Mouse (Mus musculus): Measurements from ENCODE around the gene Thegl.
A peak's percentile ranks its signal among the peaks of the same experiment; 100 is the strongest.

The Thegl gene

DNA sequence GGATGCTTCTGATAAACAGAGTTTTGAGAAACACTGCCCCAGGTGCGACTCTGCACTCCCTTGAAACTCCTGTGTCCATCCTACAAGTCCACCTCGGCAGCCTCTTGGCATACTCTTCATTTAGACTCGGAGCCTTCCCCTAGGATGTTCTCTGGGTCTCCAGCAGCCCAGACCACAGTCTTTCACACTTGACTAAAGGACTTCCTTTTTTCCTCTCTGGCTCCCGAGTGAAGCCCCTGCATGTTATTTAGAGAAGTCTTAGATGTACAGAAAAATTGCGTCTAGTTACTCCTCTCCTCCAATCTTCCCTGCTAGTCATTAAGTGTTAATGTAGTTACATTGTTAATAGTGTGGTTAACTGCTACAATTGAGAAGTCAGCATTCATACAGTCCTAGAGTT, 28.5 kb downstream of the Thegl start:
- no peak for DNase-seq (ENCODE audit: extremely low read depth, insufficient read length, low spot score)

DNA sequence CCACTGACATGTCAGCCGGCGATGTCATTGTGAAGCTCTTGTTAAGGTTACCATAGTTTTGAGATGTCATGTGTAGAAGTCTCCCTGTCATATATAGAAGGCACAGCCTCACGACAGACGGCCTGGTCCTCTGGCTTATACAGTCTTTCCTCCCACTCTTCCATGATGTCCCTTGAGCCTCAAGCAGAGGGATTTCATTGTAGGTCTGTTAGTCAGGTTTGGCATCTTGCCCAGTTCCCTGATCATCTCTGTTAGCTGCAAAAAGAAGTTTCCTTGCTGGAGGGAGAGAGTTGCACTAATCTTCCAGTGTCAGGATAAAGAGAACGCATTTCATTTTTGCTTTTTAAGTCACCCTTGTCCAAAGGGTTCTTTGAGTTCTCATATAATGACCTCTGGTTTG, 36.8 kb downstream of the Thegl start:
- DNase-seq (ENCODE audit: extremely low read depth, insufficient read length, low spot score), result no peak

- no peak for DNase-seq (ENCODE audit: extremely low read depth, insufficient read length, low spot score)
Measured at GRCm38 (mm10) chr5:77056881-77057440, 41.1 kb downstream of the Thegl start.

DNA sequence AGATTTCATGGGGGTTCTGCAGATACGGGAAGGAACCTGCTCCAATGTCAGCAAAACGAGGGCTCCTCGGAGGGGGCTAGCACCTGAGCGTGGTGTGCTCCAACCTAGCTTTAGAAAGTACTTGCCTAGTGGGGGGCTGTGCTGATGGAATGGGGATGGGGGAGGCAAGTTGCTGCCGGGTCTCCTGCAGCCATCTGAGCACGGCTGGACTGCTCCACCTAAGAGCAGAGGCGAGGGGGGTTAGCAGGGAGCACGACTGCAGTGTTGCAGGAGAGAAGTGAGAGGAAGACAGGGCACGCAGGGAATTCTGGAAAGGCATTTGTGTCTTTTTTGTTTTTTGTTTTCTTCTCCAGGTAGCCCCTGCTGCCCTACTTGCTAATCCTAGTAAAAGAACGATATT, 44.5 kb downstream of the Thegl start:
- DNase-seq (ENCODE audit: extremely low read depth, insufficient read length, low spot score), result no peak

GRCm38 (mm10) chr5:77061372-77062038, 45.7 kb downstream of the Thegl start:
- DNase-seq (ENCODE audit: extremely low read depth, insufficient read length, low spot score), result no peak

- DNase-seq (ENCODE audit: extremely low read depth, insufficient read length, low spot score), result no peak
Measured at GRCm38 (mm10) chr5:77067321-77067720, 51.5 kb downstream of the Thegl start.

DNA sequence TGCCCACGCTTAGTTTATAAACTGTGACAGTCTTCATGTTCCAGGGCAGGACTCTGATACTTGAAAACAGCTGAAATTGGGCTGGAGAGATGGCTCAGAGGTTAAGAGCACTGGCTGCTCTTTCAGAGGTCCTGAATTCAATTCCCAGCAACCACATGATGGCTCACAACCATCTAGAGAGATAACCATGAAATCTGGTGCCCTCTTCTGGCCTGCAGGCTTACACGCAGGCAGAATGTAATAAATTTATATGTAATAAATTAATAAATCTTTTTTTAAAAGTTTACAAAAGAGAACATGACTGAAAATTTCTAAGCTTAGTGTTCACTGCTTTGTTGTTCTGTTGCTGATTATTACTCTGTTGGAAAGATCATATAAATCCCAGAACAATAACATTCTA, 55.2 kb downstream of the Thegl start:
- DNase-seq (ENCODE audit: extremely low read depth, insufficient read length, low spot score), result no peak

GRCm38 (mm10) chr5:77071626-77072025, 55.8 kb downstream of the Thegl start:
- DNase-seq (ENCODE audit: extremely low read depth, insufficient read length, low spot score), result no peak

DNA sequence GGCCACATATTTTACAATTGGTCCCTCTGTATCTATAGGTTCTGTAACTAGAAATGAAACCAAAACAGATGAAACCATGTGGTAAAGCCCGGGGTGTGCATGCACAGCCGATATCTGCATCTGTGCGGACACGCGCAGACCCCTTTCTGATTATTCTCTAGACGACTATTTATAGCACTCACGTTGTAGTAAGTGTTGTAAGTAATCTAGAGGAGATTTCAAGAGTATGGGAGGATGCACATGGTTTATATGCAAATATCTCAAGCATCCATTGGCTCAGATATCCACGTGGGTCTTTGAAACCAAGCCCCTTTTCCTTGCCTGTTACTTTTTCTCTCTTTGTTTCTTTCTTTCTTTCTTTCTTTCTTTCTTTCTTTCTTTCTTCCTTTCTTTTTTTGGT, 58.0 kb downstream of the Thegl start:
- no peak for DNase-seq (ENCODE audit: extremely low read depth, insufficient read length, low spot score)

DNA sequence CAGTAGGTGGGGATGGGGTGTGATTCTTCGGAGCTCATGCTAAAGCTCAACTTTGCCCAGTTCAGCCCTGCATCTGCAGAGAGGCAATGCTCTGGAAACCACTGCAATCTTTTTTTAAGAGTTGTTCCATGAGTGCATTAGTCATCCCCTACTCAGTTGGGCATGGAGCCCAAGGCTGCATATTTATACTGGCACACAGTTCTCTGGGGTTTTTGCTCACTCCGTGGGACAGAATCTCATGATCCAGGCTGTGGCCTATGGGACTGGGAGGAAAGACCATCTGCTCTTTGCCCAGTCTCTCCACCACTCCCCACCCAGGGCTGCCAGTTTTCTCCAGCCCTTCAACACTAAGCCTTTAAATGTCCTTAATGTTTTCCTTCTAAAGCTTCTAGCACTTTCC, 59.1 kb downstream of the Thegl start:
- DNase-seq (ENCODE audit: extremely low read depth, insufficient read length, low spot score), result peak; percentile 77

DNA sequence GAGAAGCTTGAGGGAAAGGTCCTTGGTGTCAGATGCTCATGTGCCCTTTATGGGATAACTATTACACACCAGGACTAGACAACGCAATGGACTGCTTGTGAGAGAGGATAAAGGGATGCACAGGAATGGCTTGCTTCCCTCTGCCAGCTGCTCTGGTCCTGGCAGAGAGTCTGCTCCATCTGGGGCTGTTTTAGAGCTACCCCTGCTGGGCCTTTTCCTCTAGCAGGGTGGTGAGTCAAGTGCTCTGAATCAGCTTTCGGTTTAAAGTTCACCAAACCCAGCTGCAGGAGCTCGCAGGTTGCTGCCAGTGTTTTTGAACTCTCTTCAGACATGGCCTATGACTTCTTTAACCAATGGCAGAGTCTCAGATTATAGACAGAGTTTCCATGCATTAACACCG, 60.1 kb downstream of the Thegl start:
- peak; percentile 60 for DNase-seq (ENCODE audit: extremely low read depth, insufficient read length, low spot score)

GRCm38 (mm10) chr5:77080761-77081160, 64.9 kb downstream of the Thegl start:
- peak; percentile 69 for DNase-seq (ENCODE audit: extremely low read depth, insufficient read length, low spot score)

DNA sequence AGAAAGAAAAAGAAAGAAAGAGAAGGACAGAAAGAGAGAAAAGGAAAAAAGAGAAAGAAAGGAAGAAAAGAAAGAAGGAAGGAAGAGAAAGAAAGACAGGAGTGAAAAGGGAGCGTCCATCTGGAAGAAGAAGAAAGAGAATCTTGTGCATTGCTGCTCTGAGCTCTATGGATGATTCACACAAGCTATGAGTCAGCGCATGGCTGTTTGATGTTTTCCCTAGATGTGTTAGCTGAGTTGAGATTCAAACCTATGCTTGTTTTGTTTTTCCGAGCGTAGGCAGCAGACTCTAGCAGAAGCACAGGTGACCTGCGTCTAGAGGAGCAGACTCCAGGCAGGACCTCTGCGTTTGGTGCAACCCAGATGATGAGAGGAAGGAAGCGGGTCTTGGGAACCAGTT, 66.9 kb downstream of the Thegl start:
- peak; percentile 47 for DNase-seq (ENCODE audit: extremely low read depth, insufficient read length, low spot score)

DNA sequence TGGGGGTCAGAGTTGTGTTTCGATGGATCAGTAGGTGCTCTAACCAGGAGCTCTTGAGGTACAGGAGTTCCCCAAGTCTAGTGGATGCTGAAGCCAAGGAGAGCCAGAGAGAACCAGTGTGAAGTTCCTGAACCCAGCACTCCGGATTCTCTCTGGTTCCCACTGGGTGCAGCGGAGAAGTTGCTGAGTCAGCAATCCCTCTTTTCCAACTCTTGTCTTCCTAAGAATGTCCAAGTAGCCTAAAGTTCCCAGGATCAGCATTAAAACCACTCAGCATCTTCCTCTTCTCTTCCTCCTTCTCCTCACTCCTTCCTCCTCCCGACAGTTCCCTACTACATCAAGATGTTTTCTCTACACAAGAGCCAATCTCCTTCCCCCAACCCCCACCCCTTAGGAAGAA, 68.6 kb downstream of the Thegl start:
- no peak for DNase-seq (ENCODE audit: extremely low read depth, insufficient read length, low spot score)

DNA sequence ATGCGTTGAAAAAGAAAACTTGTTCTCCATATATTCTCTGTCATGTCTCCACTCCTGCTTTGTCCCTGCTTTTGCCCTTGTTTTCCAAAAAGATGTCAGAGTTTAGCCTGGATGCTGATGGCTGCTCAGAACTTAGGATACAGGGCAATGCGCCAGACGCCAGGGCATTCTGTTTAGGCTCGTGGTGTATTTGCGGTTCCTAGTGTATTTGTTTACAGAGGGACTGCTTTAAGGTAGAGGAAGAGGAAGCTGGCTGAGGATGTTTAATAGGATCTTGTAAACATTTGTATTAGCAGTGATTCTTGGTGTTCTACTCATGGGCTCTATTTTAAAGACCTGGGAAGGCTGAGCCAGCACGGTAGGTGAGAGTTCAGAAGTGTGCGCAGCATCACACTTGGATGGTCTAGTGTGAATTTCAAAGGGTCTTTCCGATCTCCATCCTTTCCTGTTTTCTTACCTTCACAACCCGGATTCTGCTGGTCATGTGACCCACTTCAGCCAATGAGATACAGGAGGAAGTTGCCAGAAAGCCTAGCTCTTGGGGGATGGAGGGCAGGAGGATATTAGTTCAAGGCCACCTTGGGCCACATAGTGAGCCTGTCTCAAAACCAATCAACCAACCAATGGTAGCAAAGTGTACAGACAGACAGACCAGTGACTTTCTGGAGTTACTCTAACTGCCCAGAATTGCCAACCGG, 70.1 kb downstream of the Thegl start:
- no peak for DNase-seq (ENCODE audit: extremely low read depth, insufficient read length, low spot score)

- DNase-seq (ENCODE audit: extremely low read depth, insufficient read length, low spot score), result no peak
Measured at GRCm38 (mm10) chr5:77086541-77086940, 70.7 kb downstream of the Thegl start.

DNA sequence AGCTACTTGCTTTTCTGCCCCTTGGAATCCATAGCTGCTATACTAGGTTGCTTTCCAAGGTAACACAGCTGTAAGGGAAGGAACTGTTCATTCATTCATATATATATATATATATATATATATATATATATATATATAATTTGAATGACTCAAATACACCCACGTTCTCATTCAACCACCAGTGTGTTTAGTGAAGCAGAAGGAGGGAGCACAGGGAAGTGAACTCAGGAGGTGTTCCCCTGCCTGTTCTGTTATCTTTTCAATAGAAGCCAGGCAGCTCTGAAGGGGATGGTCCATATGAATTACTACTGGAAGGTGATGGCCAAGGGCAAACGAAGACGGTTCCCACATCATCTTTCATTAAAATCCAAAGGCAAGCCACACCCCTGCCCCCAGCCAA, 71.3 kb downstream of the Thegl start:
- DNase-seq (ENCODE audit: extremely low read depth, insufficient read length, low spot score), result no peak

- DNase-seq (ENCODE audit: extremely low read depth, insufficient read length, low spot score), result no peak
Measured at GRCm38 (mm10) chr5:77089294-77089693, 73.5 kb downstream of the Thegl start.

GRCm38 (mm10) chr5:77089901-77090300, 74.1 kb downstream of the Thegl start:
- no peak for DNase-seq (ENCODE audit: extremely low read depth, insufficient read length, low spot score)

DNA sequence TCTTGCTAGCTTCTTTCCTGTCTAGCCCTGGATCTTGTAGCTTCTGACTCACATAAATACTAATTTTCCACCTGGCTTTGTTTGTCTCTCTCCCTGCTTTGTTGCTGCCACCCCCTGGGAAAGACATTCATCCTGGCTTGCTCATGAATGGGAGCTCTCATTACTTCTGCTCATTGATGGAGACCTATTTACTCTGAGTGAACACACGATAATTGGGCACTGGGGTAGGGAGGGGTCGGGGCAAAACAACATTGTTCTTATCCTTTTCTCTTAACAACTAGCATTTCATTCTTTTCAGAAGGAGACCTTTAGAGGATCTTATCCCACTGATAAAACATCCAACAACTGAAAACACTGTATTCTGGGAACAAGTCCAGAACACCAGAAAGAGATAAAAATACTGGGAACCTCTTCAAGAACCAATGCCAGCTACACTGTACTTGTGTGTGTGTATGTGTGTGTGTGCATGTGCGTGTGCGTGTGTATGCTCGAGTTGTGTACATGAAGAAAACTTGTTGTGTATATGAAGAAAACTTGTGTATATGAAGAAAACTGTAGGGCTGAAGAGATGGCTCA, 74.8 kb downstream of the Thegl start:
- no peak for DNase-seq (ENCODE audit: extremely low read depth, insufficient read length, low spot score)

DNA sequence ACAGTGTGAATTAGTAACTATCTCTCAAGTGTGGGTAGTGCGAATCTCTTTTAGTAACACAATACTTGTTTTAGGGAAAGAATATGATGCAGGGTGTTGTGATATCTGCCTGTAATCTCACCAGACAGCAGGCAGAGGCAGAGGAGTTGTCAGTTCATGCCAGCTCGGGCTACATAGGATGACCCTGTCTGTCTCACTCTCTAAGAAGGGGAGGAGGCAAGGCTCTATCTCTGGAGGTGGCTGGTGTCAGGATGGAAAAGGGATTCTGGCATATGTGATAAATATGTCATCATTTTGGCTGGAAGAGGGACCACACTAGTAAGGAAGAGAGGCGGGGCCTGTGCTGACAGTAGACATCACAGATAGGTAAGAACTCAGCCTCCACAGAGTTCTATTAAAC, 76.1 kb downstream of the Thegl start:
- no peak for DNase-seq (ENCODE audit: extremely low read depth, insufficient read length, low spot score)

DNA sequence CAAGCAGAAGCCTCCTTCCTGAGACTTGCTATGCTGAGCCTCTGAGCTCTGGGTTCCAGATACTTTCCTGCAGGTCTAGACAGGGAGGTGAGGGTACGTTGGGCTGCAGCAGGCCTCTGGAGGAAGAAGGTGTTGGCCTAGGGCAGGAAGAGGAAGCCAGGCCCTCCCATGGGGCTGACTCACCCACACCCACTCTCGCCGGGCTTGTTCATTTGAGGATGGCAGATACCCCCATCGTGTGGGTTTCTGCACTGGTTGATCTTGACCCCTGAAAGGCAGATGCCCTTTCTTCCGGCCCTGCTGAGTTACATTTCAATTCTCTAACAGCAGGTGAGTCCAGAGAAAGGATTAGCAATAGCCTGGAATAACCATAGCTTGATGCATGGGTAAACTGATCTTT, 76.7 kb downstream of the Thegl start:
- no peak for DNase-seq (ENCODE audit: extremely low read depth, insufficient read length, low spot score)
